Mouse (Mus musculus) urinary bladder, postnatal 36 days (tissue): ENCODE results near the gene Plcd4.
A peak's percentile ranks its signal among the peaks of the same experiment; 100 is the strongest.

Source experiments
- DNase-seq, 2 experiments: peaks; one replicate each; pipeline ENCODE4 v3.0.0; 2022; ENCODE audit warnings: low spot score in 2 of 2, mixed read lengths in 1 of 2

The Plcd4 gene

DNA sequence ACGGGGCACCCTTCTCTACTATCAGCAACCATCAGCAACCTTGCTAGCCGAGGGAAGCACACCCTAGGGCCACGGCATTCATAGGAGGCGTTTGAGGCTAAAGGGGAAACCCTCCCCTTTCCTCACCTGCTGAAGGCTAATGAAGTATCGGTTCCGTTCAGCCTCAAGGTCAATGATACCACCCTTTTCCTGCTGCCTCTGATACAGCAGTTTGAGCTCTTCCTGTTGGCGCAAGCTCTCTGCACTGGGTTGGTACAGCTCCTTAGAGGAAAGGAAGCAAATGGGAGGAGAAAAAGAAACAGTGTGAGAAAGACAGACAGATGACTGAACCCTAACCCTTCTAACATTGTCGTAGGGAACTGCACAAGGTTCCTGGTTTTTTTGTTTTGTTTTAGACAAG, 51.7 kb downstream of the Plcd4 start:
- no peak for DNase-seq

DNA sequence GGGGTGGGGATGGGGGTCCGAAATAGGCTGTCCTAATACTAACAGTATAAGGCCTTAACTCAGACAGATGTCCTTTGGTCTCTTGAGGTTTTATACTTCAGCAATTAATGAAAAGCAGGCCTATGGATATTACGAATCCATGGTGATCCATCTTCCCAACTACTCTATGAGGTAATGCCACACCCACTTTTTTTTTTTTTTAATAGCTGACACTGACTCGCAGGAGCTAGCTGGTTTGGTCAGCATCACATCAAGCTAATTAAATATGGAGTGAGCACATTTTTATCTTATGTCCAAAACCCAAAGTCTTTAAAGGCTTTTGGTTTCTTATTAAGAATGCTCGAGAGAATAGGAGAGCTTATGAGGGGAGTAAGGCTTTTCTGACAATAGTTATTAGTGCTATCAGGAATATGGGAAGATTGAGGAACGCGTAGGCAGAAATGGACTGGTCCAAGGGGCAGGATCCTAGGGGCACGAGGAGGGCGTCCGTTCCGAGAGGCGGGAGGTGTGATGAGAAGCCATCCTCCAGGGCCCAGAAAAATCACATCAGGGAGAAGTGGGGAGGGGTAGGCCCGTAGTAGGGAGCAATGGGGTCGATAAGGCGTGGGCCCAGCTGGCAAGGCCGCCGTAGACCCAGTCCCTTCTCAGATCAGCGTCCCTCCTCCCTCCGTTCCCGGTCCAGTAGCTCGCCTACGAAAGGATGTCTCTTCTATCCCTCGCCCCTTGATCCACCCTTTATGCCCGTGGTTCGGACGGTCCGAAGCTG, 58.0 kb downstream of the Plcd4 start:
- no peak for DNase-seq

DNA sequence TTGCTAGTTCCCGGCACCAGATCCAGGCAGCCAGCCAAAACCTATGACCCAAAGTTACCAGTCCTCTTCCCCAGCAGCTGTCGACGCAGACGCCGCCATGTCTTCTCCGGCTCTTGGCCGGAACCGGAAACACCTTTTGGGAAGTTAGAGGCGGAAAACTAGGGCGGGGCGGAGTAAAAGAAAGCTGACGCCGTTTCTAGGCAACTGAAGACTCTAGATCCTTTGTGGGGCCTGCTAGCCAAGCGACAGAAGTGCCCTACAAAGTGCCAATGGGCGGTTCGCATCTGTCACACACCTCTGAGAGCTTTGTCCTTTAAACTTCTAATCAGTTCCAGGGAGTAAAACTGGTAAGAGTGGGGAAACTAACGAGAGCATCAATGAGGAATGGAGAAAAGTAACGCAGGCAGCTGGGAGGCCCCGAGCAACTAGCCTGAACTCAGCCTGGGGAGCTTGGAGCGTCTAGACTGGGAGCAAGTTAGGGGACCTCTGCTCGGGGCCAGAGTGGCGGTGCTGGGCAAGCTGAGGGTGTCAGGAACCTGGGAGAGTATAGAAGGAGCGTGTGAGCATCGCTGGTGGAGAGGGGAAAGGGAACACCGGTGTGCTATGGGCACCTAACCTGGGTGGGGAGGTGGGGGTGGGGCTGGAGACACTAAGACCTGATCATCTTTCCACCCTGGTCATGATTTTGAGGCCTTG, 58.7 kb downstream of the Plcd4 start, which contains the start of the genes Rnf25 and Stk36:
Gene Rnf25 (minus strand): TSS at position 131 of the 696 bp plus-strand sequence.
Gene Stk36 (plus strand): TSS at position 179 of the 696 bp plus-strand sequence.
- DNase-seq = peak; percentile 72 to 82
